Mouse (Mus musculus) kidney, embryonic 15.5 days (tissue): Measurements from ENCODE around the gene Ythdf1. TPM values are rescaled to one million over a fixed set of nuclear protein-coding genes. Genes with fewer than 3 reads are reported as not detected.

Experiments used
- ATAC-seq: fragments of 200-750 bp; cut with Nextera tagmentation; replicated peaks from 2 replicates; pipeline ENCODE4 v1.8.0; 2017; ENCODE audit warnings: moderate TSS enrichment; ENCODE audit not compliant: low FRiP score
- H3K27ac ChIP-seq: fragments of 300-500 bp; sonication (generic); 2 replicates; pipeline ENCODE4 v1.5.1; 2015; ENCODE audit warnings: mild to moderate bottlenecking, inconsistent platforms
- H3K27me3 ChIP-seq: fragments of 300-500 bp; sonication (generic); 2 replicates; pipeline ENCODE4 v1.6.1; 2015; ENCODE audit warnings: inconsistent platforms
- H3K36me3 ChIP-seq: fragments of 300-500 bp; sonication (generic); 2 replicates; pipeline ENCODE4 v1.6.1; 2015; ENCODE audit warnings: inconsistent platforms
- H3K4me1 ChIP-seq: fragments of 300-500 bp; sonication (generic); 2 replicates; pipeline ENCODE4 v1.6.1; 2015; ENCODE audit warnings: inconsistent platforms
- H3K4me2 ChIP-seq: fragments of 300-500 bp; sonication (generic); 2 replicates; pipeline ENCODE4 v1.6.1; 2015; ENCODE audit warnings: moderate library complexity, mild to moderate bottlenecking, inconsistent platforms
- H3K4me3 ChIP-seq: fragments of 300-500 bp; sonication (generic); replicated peaks from 2 replicates; pipeline ENCODE4 v1.5.1; 2015; ENCODE audit warnings: mild to moderate bottlenecking, inconsistent platforms
- H3K9ac ChIP-seq: fragments of 300-500 bp; sonication (generic); 2 replicates; pipeline ENCODE4 v1.6.1; 2015; ENCODE audit warnings: mild to moderate bottlenecking, inconsistent platforms
- H3K9me3 ChIP-seq: fragments of 300-500 bp; sonication (generic); replicated peaks from 2 replicates; pipeline ENCODE4 v1.6.1; 2016; ENCODE audit warnings: inconsistent platforms
- WGBS: fragments of 180-500 bp; shearing (Covaris S2); methylation state at CpG from one replicate; pipeline ENCODE4 v1.1.7; 2015; ENCODE audit warnings: mixed read lengths; 5-methylcytosine and 5-hydroxymethylcytosine counted together
- polyA plus RNA-seq: library from polyadenylated mRNA; unstranded; fragments of >200 nt; fragmentation: Nextera tagmentation; extraction: Ambion mirVana; gene quantifications from 2 replicates; pipeline ENCODE4 v1.2.1, GENCODE M21; 2015

The Ythdf1 gene
- polyA plus RNA-seq, 1 experiment from 2014 or later, result 61.6 TPM

DNA sequence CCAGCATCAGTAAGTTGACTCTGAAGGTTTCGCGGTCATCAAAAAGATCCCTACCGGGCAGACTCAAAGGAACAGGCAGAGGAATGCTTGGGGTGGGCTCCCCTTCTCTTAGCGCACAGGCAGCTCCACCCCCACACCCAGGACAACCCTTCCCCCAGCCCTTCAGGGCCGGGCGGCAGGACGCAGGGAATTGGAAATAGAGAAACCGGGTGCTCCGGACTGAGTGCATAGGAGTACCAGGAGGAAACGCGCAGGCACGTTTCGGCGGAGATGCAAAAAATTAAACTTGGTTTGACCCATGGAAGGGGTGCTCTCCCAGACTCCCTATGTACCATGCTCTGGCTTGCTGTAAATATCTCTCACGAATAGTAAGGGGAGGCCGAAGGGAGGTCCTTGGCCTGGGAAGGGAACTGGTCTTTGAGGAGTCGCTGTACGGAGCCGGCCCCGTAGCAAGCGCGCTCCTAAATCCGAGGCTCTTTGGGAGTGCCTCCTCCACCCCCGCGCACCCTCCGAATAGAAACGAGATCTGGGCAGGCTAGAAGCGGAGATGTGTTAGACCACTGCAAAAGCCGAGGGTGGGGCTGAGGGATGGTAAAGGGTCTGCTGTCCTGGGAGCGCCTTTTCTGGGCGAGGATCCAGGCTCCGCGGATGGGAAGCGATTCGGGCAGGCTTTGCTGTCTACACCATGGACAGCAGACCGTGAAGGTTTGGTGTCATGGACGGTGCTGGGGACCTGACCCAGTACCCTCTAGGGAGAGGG lies 29.5 kb downstream of the Ythdf1 start:
- 1% methylated on average over 37 of the region's 37 CpGs for WGBS
- peak overlapping the region; percentile 23 for H3K4me3 ChIP-seq

DNA sequence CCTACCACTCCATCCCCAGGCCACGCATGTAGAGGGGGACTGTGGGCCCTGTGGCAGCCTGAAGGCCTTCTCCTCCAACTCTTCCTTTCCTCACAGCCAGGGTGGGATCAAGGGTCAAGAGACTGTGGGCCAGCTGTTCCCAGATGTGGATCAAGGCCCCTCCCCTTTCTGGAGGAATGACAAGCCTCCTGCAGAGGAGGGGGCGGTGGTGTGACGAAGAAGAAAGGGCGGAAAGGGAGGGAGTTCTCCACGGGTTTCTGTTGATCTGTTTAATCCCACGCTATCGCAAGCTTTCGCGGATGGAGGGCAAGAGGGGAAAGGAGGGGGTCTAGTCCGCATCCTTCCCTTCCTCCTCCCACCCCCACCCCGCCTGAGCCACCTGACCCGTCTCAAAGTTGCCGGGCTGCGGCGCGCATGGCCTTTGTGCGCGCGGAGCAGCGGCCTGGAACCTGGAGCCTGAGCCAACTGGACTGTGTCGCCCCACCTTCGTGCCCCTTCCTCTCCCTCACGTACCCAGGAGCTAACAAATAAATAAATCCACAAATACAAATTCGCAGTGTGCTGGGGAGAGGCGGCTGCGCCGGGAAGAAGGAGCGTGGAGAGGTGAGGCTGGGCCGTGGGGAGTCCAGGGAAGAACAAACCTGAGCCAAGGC lies 30.2 kb downstream of the Ythdf1 start:
- H3K4me3 ChIP-seq, result peak overlapping the region; percentile 23
- H3K27ac ChIP-seq, result no peak overlapping the region
- ATAC-seq, result 0 out of 2 replicates have a peak, but pooled peaks have one; percentile 10
- peak overlapping the region; percentile 50 for H3K4me2 ChIP-seq
- H3K36me3 ChIP-seq, result no peaks in the 10 kb centered on the region
- H3K4me1 ChIP-seq, result peaks cover 53% of the 10 kb centered on the region
- peaks cover 97% of the 10 kb centered on the region for H3K27me3 ChIP-seq
- under 1% methylated on average over 27 of the region's 29 CpGs for WGBS
- H3K9me3 ChIP-seq, result no peaks in the 10 kb centered on the region
- H3K9ac ChIP-seq, result no peak overlapping the region

More for the DNA sequence above, 29.5 kb downstream of the Ythdf1 start:
- H3K27ac ChIP-seq, result no peak overlapping the region
- H3K4me1 ChIP-seq, result peaks cover 53% of the 10 kb centered on the region
- no peaks in the 10 kb centered on the region for H3K9me3 ChIP-seq
- H3K27me3 ChIP-seq, result peaks cover 97% of the 10 kb centered on the region
- ATAC-seq, result 0 out of 2 replicates have a peak, but pooled peaks have one; percentile 24
- no peak overlapping the region for H3K9ac ChIP-seq
- no peaks in the 10 kb centered on the region for H3K36me3 ChIP-seq
- H3K4me2 ChIP-seq, result peak overlapping the region; percentile 50

DNA sequence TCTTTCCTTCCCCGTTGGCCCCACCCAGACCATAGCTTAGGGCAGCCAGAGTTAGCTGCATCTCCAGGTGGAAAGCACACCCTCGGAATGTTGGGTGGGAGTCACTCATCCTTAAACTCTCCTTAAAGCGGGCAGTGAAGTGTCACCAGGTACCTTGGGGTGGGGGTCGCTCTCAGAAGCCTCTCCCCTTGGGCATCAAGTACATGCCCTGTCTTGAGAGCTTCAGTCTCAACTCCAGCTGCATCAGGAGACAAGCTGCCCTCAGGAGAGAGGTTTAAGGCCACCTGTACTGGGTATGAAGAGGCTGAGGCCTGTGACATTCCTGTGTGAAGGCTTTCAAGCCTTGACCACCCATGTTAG lies 30.8 kb downstream of the Ythdf1 start:
- Histone ChIP-seq H3K4me3 (no peak overlapping the region), H3K4me2 (no peak overlapping the region), H3K27me3 (peaks cover 93% of the 10 kb centered on the region), H3K9me3 (no peaks in the 10 kb centered on the region), H3K36me3 (no peaks in the 10 kb centered on the region), H3K27ac (no peak overlapping the region), H3K4me1 (peaks cover 53% of the 10 kb centered on the region), H3K9ac (no peak overlapping the region)
- no peak for ATAC-seq
- WGBS, result 12% methylated on average over 4 of the region's 4 CpGs

DNA sequence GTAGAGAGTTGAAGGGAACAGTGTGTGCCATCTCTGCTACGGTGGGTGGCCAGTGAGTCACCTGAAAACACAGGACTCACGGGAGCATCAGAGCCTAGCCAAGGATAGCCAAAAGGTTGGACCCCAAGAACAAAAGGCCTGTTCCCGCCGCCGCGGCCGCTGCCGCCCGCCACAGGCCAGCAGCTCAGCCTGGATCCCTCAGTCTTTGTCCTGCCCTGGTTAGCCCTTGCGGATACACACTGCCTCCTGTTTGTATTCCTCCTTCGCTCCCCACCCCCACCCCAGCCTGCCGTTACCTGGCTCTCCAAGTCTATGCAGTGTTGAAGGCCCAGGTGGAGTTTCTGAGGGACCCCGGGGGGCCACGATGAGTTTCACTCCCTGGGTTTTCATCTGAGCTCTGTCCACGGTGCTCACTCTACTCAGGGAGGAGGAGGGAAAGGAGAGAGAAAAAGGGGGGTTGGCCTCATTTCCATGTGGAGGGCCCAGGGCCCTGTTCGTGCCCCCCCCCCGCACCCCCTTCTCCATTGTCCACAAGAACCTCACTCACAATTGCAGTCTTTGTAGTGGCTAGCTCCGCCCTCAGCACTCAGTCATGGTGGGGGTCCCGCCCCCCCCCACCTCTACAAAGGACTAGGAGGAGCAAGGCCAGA lies 31.4 kb downstream of the Ythdf1 start:
- H3K4me2 ChIP-seq, result no peak overlapping the region
- no peak overlapping the region for H3K9ac ChIP-seq
- ATAC-seq, result no peak
- WGBS, result 9% methylated on average over 19 of the region's 19 CpGs
- no peak overlapping the region for H3K27ac ChIP-seq
- no peaks in the 10 kb centered on the region for H3K36me3 ChIP-seq
- no peak overlapping the region for H3K4me3 ChIP-seq
- H3K9me3 ChIP-seq, result no peaks in the 10 kb centered on the region
- H3K27me3 ChIP-seq, result peaks cover 89% of the 10 kb centered on the region
- peaks cover 48% of the 10 kb centered on the region for H3K4me1 ChIP-seq

DNA sequence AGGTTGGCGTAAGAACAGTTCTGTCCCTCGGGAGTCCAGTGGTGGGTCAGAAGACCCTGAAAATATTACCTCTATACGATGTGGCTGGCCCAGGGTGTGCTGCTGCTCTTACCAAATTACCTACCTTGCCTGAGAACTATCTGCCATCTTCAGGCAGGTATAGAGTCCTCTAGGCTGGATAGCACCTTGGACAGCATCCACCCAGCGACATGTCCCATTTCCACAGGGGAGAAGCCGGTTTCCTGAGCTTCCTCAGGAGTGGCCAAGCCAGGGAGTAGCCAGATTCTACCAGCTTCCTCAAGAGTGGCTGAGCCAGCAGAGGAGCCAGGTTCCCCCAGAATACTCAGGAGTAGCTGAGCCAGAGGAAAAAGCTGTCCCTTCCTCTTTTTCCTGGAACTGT lies 35.5 kb downstream of the Ythdf1 start:
- no peaks in the 10 kb centered on the region for H3K9me3 ChIP-seq
- H3K4me3 ChIP-seq, result no peak overlapping the region
- ATAC-seq, result no peak
- peaks cover 8% of the 10 kb centered on the region for H3K4me1 ChIP-seq
- H3K27me3 ChIP-seq, result peaks cover 48% of the 10 kb centered on the region
- WGBS, result 58% methylated on average over 5 of the region's 5 CpGs
- no peak overlapping the region for H3K9ac ChIP-seq
- H3K27ac ChIP-seq, result no peak overlapping the region
- H3K4me2 ChIP-seq, result no peak overlapping the region
- H3K36me3 ChIP-seq, result no peaks in the 10 kb centered on the region

DNA sequence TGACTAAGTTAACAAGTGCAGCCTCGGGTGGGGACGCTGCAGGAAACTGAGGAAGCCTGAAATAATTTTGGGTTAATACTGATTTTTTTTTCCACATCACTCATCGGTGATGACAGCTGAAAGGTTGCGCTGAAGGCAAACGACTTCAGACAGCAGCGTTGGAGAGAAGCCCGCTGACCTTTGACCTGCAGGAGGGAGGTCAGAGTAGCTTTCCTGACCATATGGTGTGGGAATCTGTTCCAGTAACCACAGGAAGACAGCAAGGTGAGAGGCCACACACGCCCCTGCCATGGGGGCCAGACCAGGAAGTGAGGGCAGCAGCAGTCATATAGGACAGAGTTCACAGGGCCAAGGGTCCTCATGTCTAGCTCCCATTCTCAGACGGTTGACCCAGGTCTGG lies 39.5 kb downstream of the Ythdf1 start:
- no peak overlapping the region for H3K4me2 ChIP-seq
- ATAC-seq, result no peak
- H3K9ac ChIP-seq, result no peak overlapping the region
- WGBS, result 38% methylated on average over 9 of the region's 9 CpGs
- H3K36me3 ChIP-seq, result no peaks in the 10 kb centered on the region
- no peak overlapping the region for H3K27ac ChIP-seq
- no peak overlapping the region for H3K4me3 ChIP-seq
- H3K27me3 ChIP-seq, result 0 out of 2 replicates have a peak, but pooled peaks cover 10% of the 10 kb centered on the region
- no peaks in the 10 kb centered on the region for H3K4me1 ChIP-seq
- H3K9me3 ChIP-seq, result no peaks in the 10 kb centered on the region

DNA sequence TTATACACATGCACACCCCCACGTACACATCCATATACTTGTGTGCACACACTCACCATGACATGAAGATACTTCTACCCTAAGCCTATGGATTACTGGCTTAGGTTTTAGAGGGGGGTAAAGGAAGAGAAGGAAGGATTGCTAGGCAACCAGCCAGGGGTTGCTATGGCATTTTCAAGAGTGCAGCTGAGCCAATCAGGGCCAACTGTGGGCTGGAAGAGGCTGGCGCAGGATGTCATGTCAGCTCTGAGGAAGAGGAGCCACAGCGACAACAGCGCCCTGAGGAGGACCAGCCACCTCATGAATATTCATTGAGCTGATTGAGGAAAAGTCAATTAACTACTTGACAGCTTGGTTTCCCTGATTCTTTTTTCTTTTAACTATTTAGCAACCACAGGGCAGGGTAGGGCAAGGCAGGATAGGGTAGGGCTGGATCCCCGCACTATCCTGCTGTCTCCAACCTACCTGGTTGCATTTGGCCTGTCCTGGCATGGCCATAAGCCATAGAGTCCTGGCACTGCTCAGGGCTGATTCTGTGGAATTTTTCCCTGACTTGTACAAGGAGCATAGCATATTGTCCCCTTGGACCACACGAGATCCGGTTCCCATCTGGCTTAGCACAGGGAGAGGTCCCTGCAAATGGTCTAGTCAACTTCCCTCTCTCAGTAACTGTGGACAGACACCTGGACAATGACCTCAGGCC lies 41.2 kb downstream of the Ythdf1 start:
- no peak overlapping the region for H3K4me2 ChIP-seq
- 73% methylated on average over 7 of the region's 7 CpGs for WGBS
- H3K4me3 ChIP-seq, result no peak overlapping the region
- no peaks in the 10 kb centered on the region for H3K9me3 ChIP-seq
- ATAC-seq, result no peak
- H3K27ac ChIP-seq, result no peak overlapping the region
- H3K27me3 ChIP-seq, result no peaks in the 10 kb centered on the region
- H3K36me3 ChIP-seq, result no peaks in the 10 kb centered on the region
- no peaks in the 10 kb centered on the region for H3K4me1 ChIP-seq
- H3K9ac ChIP-seq, result no peak overlapping the region

DNA sequence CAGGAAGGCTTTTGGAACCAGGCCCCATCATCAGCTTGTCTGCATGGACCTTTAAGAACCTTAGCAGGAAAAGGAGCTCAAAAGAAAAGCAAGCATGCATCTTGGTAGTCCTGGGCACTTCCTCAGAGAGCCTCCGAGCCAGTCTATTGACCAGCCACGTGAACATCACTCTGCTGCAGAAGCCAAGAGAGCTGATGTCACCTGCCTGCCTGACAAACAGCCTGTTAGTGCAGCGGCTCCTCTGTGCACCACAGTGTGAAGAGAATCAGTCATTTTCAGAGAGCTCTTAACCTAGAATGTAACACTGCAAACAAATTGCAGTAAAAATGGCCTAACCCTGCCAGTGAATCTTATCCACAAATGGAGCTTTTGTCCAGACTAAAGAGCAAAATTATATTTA lies 50.7 kb downstream of the Ythdf1 start:
- 42% methylated on average over 3 of the region's 3 CpGs for WGBS
- no peak for ATAC-seq
- Histone ChIP-seq H3K36me3 (no peaks in the 10 kb centered on the region), H3K27me3 (no peaks in the 10 kb centered on the region), H3K9me3 (no peaks in the 10 kb centered on the region), H3K4me3 (no peak overlapping the region), H3K4me2 (no peak overlapping the region), H3K4me1 (no peaks in the 10 kb centered on the region), H3K27ac (no peak overlapping the region), H3K9ac (no peak overlapping the region)

DNA sequence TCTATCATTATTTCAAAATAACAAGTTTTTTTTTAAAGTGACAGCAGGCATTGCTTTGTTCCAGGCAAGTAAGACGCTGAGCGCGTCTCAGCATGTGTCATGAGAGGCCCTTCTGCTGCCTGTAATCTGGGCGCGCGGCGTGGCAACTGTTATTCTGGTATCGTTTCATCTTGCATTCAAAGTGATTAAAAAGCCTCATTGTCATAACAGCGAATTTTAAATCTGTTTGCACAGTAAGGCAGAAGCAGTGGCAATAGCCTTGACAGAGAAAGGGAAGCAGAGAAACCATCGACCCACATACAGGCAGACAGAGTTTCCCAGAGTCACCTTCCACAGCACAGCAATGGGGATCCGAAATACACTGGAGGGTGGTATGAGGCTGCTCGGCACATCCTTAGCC lies 59.2 kb downstream of the Ythdf1 start:
- Histone ChIP-seq H3K36me3 (no peaks in the 10 kb centered on the region), H3K27me3 (peaks cover 3% of the 10 kb centered on the region; the same call in 1 of the 2 replicates), H3K9me3 (no peaks in the 10 kb centered on the region), H3K9ac (no peak overlapping the region), H3K27ac (no peak overlapping the region), H3K4me3 (no peak overlapping the region), H3K4me1 (no peaks in the 10 kb centered on the region), H3K4me2 (no peak overlapping the region)
- WGBS, result 84% methylated on average over 12 of the region's 12 CpGs
- ATAC-seq, result no peak

DNA sequence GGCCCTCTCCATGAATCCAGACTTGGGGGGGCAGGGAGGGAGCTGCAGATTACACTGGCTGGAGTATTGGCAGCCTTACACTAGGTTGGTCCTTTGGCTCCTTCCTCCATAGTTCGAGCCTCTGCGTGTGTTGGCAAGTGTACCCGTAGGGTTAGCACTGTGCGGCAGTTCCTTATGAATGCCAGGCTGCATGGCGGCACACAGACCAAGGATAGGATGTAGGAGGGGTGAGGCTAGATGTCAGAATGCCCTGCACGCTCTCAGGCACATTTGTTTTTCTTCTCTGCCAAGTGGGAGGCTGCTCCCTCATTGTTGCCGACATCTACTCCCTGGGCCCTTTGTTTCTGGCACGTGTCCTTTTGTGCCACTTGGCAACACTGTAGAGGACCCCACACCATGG lies 63.6 kb downstream of the Ythdf1 start:
- H3K27ac ChIP-seq, result no peak overlapping the region
- no peaks in the 10 kb centered on the region for H3K9me3 ChIP-seq
- no peak overlapping the region for H3K4me2 ChIP-seq
- peaks cover 39% of the 10 kb centered on the region for H3K27me3 ChIP-seq
- no peak overlapping the region for H3K4me3 ChIP-seq
- H3K36me3 ChIP-seq, result no peaks in the 10 kb centered on the region
- H3K9ac ChIP-seq, result no peak overlapping the region
- WGBS, result 80% methylated on average over 8 of the region's 8 CpGs
- ATAC-seq, result no peak
- H3K4me1 ChIP-seq, result 0 out of 2 replicates have a peak, but pooled peaks cover 2% of the 10 kb centered on the region

DNA sequence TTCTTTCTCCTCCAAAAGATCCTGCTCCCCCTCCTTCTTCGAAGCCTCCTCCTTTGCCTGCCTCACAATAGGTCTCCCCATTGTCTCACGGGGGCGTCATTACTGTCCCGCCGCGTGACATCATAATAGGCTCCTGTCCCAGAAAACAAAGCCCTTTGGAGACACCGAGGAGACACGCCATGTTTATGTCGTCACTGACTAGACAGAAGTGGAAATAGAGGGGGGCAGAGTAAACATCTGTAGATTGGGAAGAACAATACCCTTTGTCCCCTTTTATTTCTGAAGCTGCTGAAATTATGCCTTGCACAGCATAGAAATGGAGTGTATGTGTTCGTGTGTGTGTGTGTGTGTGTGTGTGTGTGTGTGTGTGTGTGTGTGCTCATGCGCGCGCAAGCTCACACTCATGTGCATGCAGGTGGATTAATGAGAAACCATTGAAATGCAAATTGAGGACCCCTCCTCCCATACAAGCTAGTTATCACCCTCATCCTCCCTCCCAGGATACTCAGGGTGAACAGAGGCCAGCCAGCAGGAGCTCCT lies 65.7 kb downstream of the Ythdf1 start:
- H3K9me3 ChIP-seq, result no peaks in the 10 kb centered on the region
- H3K27ac ChIP-seq, result no peak overlapping the region
- H3K36me3 ChIP-seq, result no peaks in the 10 kb centered on the region
- no peak overlapping the region for H3K9ac ChIP-seq
- 15% methylated on average over 13 of the region's 13 CpGs for WGBS
- no peak for ATAC-seq
- H3K4me3 ChIP-seq, result no peak overlapping the region
- peaks cover 39% of the 10 kb centered on the region for H3K27me3 ChIP-seq
- H3K4me1 ChIP-seq, result 0 out of 2 replicates have a peak, but pooled peaks cover 2% of the 10 kb centered on the region
- H3K4me2 ChIP-seq, result no peak overlapping the region
